Mouse (Mus musculus) embryonic facial prominence, embryonic 15.5 days (tissue): ENCODE data around the gene Dbi. TPM values are rescaled to one million over a fixed set of nuclear protein-coding genes. Genes with fewer than 3 reads are reported as not detected.
"Not testable (repeated sequence)": the region's sequence is repeated elsewhere in the genome, so short reads cannot be mapped to it uniquely, and the experiment has no call there.

Source experiments
- ATAC-seq: fragments of 200-750 bp; cut with Nextera tagmentation; 2 replicates; pipeline ENCODE4 v1.8.0; 2017; ENCODE audit warnings: low read depth, moderate TSS enrichment; ENCODE audit not compliant: insufficient number of reproducible peaks, low FRiP score, low TSS enrichment
- H3K27ac ChIP-seq: fragments of 300-500 bp; sonication (generic); replicated peaks from 2 replicates; pipeline ENCODE4 v1.5.1; 2015; ENCODE audit warnings: mild to moderate bottlenecking, inconsistent platforms
- H3K27me3 ChIP-seq: fragments of 300-500 bp; sonication (generic); 2 replicates; pipeline ENCODE4 v1.6.1; 2015; ENCODE audit warnings: inconsistent platforms
- H3K36me3 ChIP-seq: fragments of 300-500 bp; sonication (generic); 2 replicates; pipeline ENCODE4 v1.6.1; 2015; ENCODE audit warnings: mild to moderate bottlenecking, inconsistent platforms
- H3K4me1 ChIP-seq: fragments of 300-500 bp; sonication (generic); 2 replicates; pipeline ENCODE4 v1.6.1; 2015; ENCODE audit warnings: inconsistent platforms
- H3K4me2 ChIP-seq: fragments of 300-500 bp; sonication (generic); replicated peaks from 2 replicates; pipeline ENCODE4 v1.6.1; 2015; ENCODE audit warnings: mild to moderate bottlenecking, inconsistent platforms
- H3K4me3 ChIP-seq: fragments of 300-500 bp; sonication (generic); replicated peaks from 2 replicates; pipeline ENCODE4 v1.5.1; 2015; ENCODE audit warnings: mild to moderate bottlenecking, inconsistent platforms
- H3K9ac ChIP-seq: fragments of 300-500 bp; sonication (generic); 2 replicates; pipeline ENCODE4 v1.6.1; 2015; ENCODE audit warnings: inconsistent platforms
- H3K9me3 ChIP-seq: fragments of 300-500 bp; sonication (generic); replicated peaks from 2 replicates; pipeline ENCODE4 v1.6.1; 2016; ENCODE audit warnings: inconsistent platforms
- WGBS: fragments of 180-500 bp; shearing (Covaris S2); methylation state at CpG from one replicate; pipeline ENCODE4 v1.1.7; 2015; 5-methylcytosine and 5-hydroxymethylcytosine counted together
- polyA plus RNA-seq: library from polyadenylated mRNA; unstranded; fragments of >200 nt; fragmentation: Nextera tagmentation; extraction: Ambion mirVana; gene quantifications from 2 replicates; pipeline ENCODE4 v1.2.1, GENCODE M21; 2015

Gene Dbi
- polyA plus RNA-seq, 1 experiment from 2014 or later, result 797 TPM

DNA sequence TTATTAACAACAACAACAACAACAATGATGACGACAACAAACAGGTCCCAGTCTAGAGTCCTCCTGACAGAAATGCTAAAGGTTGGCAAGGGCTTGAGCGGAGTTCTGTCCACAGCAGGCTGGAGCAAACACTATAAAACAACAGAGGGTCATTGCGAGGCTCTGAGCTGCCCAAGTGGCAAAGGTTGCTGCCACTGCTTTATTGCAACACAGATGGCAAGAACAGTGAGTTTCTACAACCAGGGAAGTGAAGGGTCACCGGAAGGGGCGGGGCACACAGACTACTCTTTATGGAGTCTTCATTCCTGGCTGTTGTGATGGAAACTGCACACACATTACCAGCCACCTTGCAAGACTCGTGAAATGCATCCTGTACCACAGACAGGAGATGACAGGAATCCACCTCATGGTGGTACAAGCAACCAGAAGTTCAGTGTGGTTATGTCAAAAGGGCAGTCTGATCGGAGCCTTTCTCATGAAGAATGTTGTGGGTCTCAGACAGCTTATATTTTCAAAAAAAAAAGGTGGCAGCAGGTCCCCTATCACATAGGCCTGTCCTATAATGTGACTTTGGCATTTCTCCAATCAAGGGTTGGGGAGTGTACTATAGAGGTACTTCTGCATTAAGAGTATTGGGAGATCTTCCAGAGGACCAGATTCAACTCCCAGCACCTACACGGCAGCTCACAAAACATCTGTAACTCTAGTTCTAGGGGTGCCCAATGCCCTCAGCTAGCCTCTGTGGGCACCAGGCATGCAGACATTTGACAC, 20.2 kb downstream of the Dbi start:
- no peaks in the 10 kb centered on the region for H3K36me3 ChIP-seq
- no peak for ATAC-seq
- H3K4me3 ChIP-seq, result no peak overlapping the region
- no peaks in the 10 kb centered on the region for H3K9me3 ChIP-seq
- no peak overlapping the region for H3K27ac ChIP-seq
- no peaks in the 10 kb centered on the region for H3K4me1 ChIP-seq
- no peak overlapping the region for H3K9ac ChIP-seq
- no peak overlapping the region for H3K4me2 ChIP-seq
- H3K27me3 ChIP-seq, result no peaks in the 10 kb centered on the region
- WGBS, result 77% methylated on average over 8 of the region's 8 CpGs

DNA sequence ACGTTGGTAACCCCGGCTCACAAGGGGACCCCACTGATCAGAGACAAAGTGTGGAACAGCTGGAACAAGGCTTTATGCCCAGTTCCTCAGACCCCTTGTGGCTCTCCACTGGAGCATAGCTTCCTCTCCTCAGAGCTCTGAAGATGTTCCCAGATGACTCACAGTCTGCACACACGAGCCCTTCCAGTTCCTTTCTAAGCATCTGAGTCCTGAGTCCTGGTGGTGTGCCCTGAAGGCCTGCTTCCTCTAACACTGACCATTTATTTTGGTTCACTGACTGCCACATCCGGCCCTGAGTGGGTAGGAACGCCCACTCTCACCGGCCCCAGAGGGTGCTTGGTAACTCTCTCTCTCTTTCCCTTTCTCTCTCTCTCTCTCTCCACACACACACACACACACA, 21.4 kb downstream of the Dbi start:
- ATAC-seq, result no peak
- WGBS, result 39% methylated on average over 6 of the region's 6 CpGs

DNA sequence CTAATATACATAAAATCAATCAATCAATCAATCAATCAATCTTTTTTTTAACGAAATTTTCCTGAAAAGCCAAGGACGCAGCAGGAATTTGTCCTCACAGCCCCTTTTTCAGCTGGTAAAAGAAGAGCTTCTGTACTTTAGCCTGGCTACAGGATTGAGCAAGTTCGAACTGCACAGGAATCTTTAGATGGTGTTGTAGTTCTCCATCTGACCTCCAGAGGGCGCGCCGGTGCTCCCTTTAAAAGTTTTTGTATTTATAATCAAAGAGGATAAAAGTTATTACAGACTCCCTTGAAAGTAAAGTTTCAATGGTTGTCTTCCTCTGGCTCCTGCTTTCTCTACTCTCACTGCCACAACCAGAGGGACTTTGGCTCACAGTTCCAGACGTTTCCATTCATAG, 22.6 kb downstream of the Dbi start:
- no peak overlapping the region for H3K4me3 ChIP-seq
- no peaks in the 10 kb centered on the region for H3K9me3 ChIP-seq
- H3K4me2 ChIP-seq, result no peak overlapping the region
- H3K36me3 ChIP-seq, result no peaks in the 10 kb centered on the region
- no peak overlapping the region for H3K27ac ChIP-seq
- no peaks in the 10 kb centered on the region for H3K27me3 ChIP-seq
- H3K9ac ChIP-seq, result no peak overlapping the region
- H3K4me1 ChIP-seq, result no peaks in the 10 kb centered on the region
- no peak for ATAC-seq
- WGBS, result 13% methylated on average over 7 of the region's 7 CpGs

More for the DNA sequence above, 21.4 kb downstream of the Dbi start:
- no peaks in the 10 kb centered on the region for H3K9me3 ChIP-seq
- H3K4me1 ChIP-seq, result no peaks in the 10 kb centered on the region
- no peak overlapping the region for H3K27ac ChIP-seq
- H3K9ac ChIP-seq, result no peak overlapping the region
- no peak overlapping the region for H3K4me2 ChIP-seq
- H3K4me3 ChIP-seq, result no peak overlapping the region
- H3K27me3 ChIP-seq, result no peaks in the 10 kb centered on the region
- no peaks in the 10 kb centered on the region for H3K36me3 ChIP-seq

DNA sequence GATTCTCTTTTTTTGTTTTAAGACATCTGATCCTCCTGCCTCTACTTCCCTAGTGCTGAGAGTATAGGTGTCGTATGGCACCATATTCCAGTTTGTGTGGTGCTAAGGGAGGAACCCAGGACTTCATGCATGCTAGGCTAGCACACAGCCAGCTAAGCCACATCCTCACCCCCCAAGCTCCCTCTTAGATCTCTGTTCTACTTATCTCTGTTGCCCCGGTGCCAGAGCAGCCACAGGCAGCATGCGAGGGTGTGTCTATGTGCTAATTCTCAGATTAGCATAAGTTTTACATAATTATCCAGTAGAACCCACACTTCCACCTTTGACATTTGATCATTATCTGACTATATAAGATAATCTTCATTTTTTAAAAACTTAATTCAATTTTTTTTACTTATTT, 26.0 kb downstream of the Dbi start:
- WGBS, result 60% methylated on average over 3 of the region's 3 CpGs
- no peaks in the 10 kb centered on the region for H3K9me3 ChIP-seq

DNA sequence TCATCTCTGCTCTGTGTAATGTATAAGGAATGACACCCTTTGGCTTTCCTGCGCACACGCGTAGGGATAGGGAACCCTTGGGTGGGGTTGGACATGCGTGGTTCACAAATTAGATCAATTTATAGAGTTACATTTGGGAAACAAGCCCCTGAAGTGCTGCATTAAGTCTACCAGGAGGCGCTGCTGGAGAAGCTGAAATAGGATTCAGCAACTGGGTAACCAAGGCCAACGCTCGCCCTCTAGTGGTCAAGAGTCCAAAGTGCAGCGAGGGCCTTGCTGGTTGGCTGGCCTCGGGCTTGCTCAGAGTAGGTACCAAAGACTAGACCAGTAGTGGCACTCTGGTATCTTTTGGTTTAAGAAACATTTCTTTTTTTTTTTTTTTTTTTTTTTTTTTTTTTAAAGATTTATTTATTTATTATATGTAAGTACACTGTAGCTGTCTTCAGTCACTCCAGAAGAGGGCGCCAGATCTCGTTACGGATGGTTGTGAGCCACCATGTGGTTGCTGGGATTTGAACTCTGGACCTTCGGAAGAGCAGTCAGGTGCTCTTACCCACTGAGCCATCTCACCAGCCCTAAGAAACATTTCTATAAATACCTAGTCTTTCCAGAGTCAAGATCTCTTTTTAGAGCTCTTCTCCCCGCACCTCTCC, 27.3 kb downstream of the Dbi start:
- not testable (repeated sequence) for H3K36me3 ChIP-seq, H3K27me3 ChIP-seq, ATAC-seq, H3K4me3 ChIP-seq, H3K4me2 ChIP-seq, H3K9me3 ChIP-seq, H3K4me1 ChIP-seq, H3K9ac ChIP-seq, H3K27ac ChIP-seq
- WGBS, result 49% methylated on average over 11 of the region's 14 CpGs

More for the DNA sequence above, 26.0 kb downstream of the Dbi start:
- Histone ChIP-seq H3K36me3 (no peaks in the 10 kb centered on the region), H3K4me3 (no peak overlapping the region), H3K4me1 (no peaks in the 10 kb centered on the region), H3K9ac (no peak overlapping the region), H3K4me2 (no peak overlapping the region), H3K27ac (no peak overlapping the region), H3K27me3 (no peaks in the 10 kb centered on the region)
- no peak for ATAC-seq

DNA sequence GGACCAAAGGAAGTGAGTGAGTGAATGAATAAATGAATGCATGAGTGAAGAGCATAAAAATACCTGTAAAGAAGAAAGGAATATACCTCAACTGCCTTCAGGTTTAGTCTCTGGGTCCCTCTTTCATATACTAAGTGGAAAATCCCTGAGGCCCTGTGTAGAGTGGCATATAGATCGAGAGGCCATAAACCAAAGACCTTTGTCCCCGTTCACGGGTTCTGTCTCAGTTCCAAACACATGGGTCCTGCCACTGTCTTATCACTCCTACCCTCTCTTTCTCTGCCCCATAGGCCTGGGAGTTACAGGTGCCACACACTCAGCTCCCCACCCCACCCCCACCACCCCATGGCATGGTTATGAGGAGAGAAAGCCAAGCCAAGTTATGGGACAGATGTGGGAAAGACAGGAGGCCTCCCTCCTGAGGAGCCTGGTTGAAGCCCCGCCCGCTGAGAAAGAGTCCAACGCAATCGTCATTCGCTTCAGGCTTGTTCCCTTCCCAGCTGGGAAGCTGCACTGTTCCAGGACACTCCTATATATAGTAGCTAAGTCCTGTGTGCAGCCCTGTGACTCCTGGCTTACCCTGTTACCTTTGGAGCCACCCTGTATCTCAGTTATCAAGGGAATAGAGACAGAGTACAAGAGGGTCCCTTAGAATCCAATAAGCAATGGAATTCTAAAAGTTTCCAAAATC, 29.9 kb downstream of the Dbi start:
- H3K9me3 ChIP-seq, result no peaks in the 10 kb centered on the region
- 75% methylated on average over 8 of the region's 8 CpGs for WGBS
- H3K4me2 ChIP-seq, result no peak overlapping the region
- no peak overlapping the region for H3K27ac ChIP-seq
- H3K4me3 ChIP-seq, result no peak overlapping the region
- no peaks in the 10 kb centered on the region for H3K4me1 ChIP-seq
- H3K36me3 ChIP-seq, result no peaks in the 10 kb centered on the region
- H3K27me3 ChIP-seq, result no peaks in the 10 kb centered on the region; the same call in 1 of the 2 replicates
- H3K9ac ChIP-seq, result no peak overlapping the region
- ATAC-seq, result no peak

DNA sequence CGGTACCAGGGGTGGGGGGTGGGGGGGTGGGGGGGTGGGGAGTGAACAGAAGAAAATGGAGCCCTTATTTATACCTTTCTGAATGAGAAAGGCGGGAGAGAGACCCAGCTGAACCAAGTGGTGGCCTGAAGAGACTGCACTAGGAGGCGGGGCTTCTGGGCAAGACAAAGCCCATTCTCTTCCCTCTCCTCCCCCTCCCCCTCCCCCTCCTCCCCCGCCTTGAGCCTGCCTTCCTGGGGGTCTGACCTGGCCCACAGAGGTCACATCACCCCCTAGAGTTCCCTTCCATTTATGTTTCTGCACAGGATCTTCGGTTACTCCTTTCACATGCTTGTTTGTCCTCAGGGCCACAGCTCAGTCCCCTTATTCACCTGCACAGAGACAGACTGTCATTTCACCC, 31.7 kb downstream of the Dbi start:
- H3K36me3 ChIP-seq, result no peaks in the 10 kb centered on the region
- no peak overlapping the region for H3K4me3 ChIP-seq
- H3K9me3 ChIP-seq, result no peaks in the 10 kb centered on the region
- no peak overlapping the region for H3K9ac ChIP-seq
- no peak overlapping the region for H3K27ac ChIP-seq
- peaks cover under 1% of the 10 kb centered on the region for H3K4me1 ChIP-seq
- ATAC-seq, result no peak
- H3K27me3 ChIP-seq, result no peaks in the 10 kb centered on the region; the same call in 1 of the 2 replicates
- WGBS, result 23% methylated on average over 4 of the region's 5 CpGs
- H3K4me2 ChIP-seq, result no peak overlapping the region

DNA sequence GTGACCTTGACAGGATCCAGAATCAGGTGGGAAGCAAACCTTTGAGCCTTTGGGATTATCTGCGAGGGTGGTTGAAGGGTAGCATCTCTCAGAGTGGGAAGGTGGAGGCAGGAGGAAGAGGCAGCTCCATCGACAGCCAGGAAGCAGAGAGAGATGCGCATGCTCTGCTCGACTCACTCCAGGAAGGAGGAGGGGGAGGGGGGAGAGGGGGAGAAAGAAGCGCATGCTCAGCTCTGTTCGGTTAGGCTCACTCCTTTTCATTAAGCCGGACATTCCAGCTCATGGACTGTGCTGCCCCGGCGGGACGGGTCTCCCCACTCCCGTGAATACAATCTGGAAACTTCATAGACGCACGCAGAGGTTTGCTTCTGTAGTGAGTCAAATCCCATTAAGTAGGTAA, 34.2 kb downstream of the Dbi start:
- H3K9me3 ChIP-seq, result no peaks in the 10 kb centered on the region
- ATAC-seq, result no peak
- H3K4me1 ChIP-seq, result peaks cover 15% of the 10 kb centered on the region
- no peak overlapping the region for H3K4me2 ChIP-seq
- H3K27ac ChIP-seq, result no peak overlapping the region
- WGBS, result 69% methylated on average over 13 of the region's 13 CpGs
- H3K27me3 ChIP-seq, result no peaks in the 10 kb centered on the region; the same call in 1 of the 2 replicates
- no peak overlapping the region for H3K9ac ChIP-seq
- no peaks in the 10 kb centered on the region for H3K36me3 ChIP-seq
- H3K4me3 ChIP-seq, result no peak overlapping the region

DNA sequence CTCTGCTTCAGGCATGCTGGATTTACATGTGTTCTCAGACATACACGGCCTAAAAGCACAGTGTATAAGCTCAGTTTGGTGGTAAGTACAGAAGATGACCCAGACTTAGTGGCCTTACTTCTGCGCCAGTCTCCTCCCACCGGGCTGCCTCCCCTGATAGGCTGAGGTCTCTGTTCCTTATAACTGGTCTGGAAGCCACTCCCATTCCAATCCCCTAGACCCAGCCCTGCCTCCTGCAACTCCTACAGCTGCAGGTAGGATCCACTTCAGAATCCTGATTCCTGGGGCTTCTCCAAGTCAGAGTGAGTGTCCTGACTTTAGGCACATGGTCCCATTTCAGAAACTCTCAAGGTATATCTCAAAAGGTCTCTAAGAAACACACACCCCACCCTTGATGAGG, 35.2 kb downstream of the Dbi start:
- no peak overlapping the region for H3K4me3 ChIP-seq
- no peaks in the 10 kb centered on the region; the same call in 1 of the 2 replicates for H3K27me3 ChIP-seq
- H3K4me1 ChIP-seq, result peaks cover 15% of the 10 kb centered on the region
- WGBS, result 66% methylated on average over 3 of the region's 3 CpGs
- H3K36me3 ChIP-seq, result no peaks in the 10 kb centered on the region
- ATAC-seq, result no peak
- no peaks in the 10 kb centered on the region for H3K9me3 ChIP-seq
- no peak overlapping the region for H3K4me2 ChIP-seq
- no peak overlapping the region for H3K27ac ChIP-seq
- no peak overlapping the region for H3K9ac ChIP-seq

DNA sequence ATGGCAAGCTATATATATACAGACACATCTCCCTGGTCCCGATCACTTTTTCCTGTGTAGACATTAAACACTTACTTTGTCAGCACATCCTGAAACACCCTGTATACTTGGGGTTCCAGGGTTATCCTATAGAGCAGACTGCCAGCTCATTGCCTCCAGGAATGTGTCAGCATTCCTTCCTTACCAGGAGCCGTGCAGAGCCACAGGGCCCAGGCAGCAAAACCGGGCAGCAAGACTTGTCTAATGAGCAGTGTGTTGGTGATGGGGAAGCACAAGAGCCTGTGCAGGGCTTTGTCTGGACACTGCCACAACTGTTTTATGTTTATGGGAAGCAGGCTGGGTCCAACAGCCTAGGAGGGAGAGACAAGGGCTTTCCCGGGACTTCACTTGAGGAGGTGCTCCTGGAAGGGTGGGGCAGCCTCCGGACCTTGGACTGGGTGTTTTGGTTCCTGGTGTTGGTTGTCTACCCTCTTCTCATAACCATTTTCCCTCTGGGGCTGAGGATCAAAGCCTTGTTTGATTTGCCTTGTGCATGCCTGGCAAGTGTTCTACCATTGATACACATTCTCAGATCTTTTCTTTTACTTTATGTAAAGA, 36.9 kb downstream of the Dbi start:
- no peaks in the 10 kb centered on the region for H3K9me3 ChIP-seq

DNA sequence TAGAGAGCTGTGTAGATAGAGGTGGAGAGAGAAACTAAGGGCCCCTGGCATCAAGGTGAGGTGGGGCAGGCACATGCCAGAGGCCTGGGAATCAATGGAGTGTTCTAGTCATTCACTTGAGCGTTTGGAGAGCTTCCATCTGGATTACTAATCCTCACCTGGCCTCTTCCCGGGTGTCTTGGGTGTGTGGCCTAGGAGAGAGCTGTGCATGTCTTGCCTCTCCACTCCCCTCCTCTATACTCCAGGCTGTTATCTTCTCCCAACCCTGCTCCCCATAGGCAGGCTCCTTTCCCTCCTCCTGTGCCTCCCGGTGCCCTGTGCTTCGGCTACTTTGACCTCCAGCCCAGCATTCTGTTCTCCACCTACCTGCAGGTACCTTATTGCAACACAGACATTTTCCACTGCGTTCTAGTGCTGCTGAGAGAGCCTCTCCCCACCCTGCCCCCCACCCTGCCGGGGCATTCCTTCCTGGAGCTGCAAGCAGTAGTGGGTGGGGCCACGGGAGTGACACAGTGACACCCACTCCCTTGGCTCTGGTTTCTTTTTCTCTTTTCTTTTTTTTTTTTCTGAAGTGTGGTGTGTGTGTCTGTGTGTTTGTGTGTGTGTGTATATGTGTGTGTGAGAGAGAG, 37.8 kb downstream of the Dbi start:
- Histone ChIP-seq H3K9ac (no peak overlapping the region), H3K4me1 (peaks cover 15% of the 10 kb centered on the region), H3K27ac (no peak overlapping the region), H3K9me3 (no peaks in the 10 kb centered on the region), H3K4me3 (no peak overlapping the region), H3K4me2 (0 out of 2 replicates have a peak overlapping the region, but pooled peaks have one; percentile 17), H3K36me3 (no peaks in the 10 kb centered on the region), H3K27me3 (no peaks in the 10 kb centered on the region)
- 19% methylated on average over 7 of the region's 7 CpGs for WGBS
- ATAC-seq, result peak; percentile 75; the same call in 1 of the 2 replicates

More for the DNA sequence above, 36.9 kb downstream of the Dbi start:
- Histone ChIP-seq H3K27me3 (no peaks in the 10 kb centered on the region; the same call in 1 of the 2 replicates), H3K4me3 (no peak overlapping the region), H3K36me3 (no peaks in the 10 kb centered on the region), H3K9ac (no peak overlapping the region), H3K4me1 (peaks cover 15% of the 10 kb centered on the region), H3K27ac (no peak overlapping the region), H3K4me2 (no peak overlapping the region)
- WGBS, result 34% methylated on average over 5 of the region's 5 CpGs
- no peak for ATAC-seq
